Comparison of ENCODE assay signal across 20 mouse cellular contexts in the genomic region with DNA sequence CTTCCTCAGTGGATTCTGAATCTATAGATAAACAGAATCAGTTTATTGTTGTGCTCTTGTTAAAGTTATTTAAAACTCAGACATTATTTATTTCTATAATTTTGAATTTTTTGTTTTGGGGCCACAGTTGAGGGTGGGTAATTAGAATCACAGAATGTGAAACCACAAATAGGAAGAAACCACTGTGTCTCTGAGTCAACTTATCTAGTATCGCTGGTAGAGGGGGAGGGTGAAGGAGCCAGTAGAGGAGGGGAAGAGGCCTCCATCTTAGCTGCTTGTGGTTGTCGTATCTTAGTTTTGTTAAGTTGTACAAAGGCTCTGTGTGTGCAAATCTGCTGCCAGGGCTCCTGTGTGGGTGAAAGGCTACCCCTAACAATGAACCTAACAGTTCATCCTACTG.
"Had no signal": no experiment of that assay in that cellular context is flagged by ENCODE, and none has a peak within 500 bp of the region (broad histone marks: within the 10 kb centered on the region; RNA-seq: fewer than 3 reads in every experiment).

No protein-coding gene starts in this region.

- DNase-seq: liver, postnatal 0 days; lung, adult 2 months; lung, postnatal 14 days; lung, postnatal 36 days; midbrain, embryonic 14.5 days; right cerebral cortex, postnatal 14 days; thymus, adult 2 months; thymus, postnatal 25 days; thymus, postnatal 4 days had no signal

- H3K4me3 ChIP-seq: lung, embryonic 15.5 days; midbrain, embryonic 10.5 days; midbrain, embryonic 12.5 days; myocyte; neural tube, embryonic 13.5 days; neural tube, embryonic 15.5 days; stomach, embryonic 15.5 days had no signal

- H3K27me3 ChIP-seq: lung, embryonic 15.5 days; midbrain, embryonic 12.5 days; neural tube, embryonic 13.5 days; neural tube, embryonic 15.5 days; stomach, embryonic 15.5 days had no signal

- H3K4me1 ChIP-seq: midbrain, embryonic 10.5 days; midbrain, embryonic 12.5 days; neural tube, embryonic 13.5 days; neural tube, embryonic 15.5 days; stomach, embryonic 15.5 days had no signal

- H3K36me3 ChIP-seq: lung, embryonic 15.5 days; midbrain, embryonic 12.5 days; neural tube, embryonic 13.5 days; neural tube, embryonic 15.5 days; stomach, embryonic 15.5 days had no signal

- ATAC-seq: liver, postnatal 0 days; lung, postnatal 0 days; midbrain, embryonic 16.5 days had no signal

- H3K4me2 ChIP-seq: lung, embryonic 15.5 days; midbrain, embryonic 12.5 days; neural tube, embryonic 13.5 days; neural tube, embryonic 15.5 days; stomach, embryonic 15.5 days had no signal

- H3K9ac ChIP-seq: liver, postnatal 0 days; lung, embryonic 15.5 days; midbrain, embryonic 12.5 days; neural tube, embryonic 13.5 days; neural tube, embryonic 15.5 days; stomach, embryonic 15.5 days had no signal

- H3K27ac ChIP-seq: lung, embryonic 15.5 days; macrophage; midbrain, embryonic 10.5 days; midbrain, embryonic 12.5 days; neural tube, embryonic 13.5 days; neural tube, embryonic 15.5 days; stomach, embryonic 15.5 days; stomach, postnatal 0 days had no signal

- H3K9me3 ChIP-seq: lung, embryonic 15.5 days; midbrain, embryonic 10.5 days; midbrain, embryonic 12.5 days; neural tube, embryonic 13.5 days; neural tube, embryonic 15.5 days; stomach, embryonic 15.5 days had no signal
